Mouse (Mus musculus) limb, embryonic 12.5 days (tissue): ENCODE data around the gene Ppp6r2. TPM values are rescaled to one million over a fixed set of nuclear protein-coding genes. Genes with fewer than 3 reads are reported as not detected.

ENCODE experiments used
- ATAC-seq: fragments of 200-750 bp; cut with Nextera tagmentation; 2 replicates; pipeline ENCODE4 v1.8.0; 2017; ENCODE audit warnings: low read depth, moderate TSS enrichment; ENCODE audit not compliant: insufficient number of reproducible peaks, insufficient read depth, low FRiP score, low TSS enrichment
- H3K27ac ChIP-seq: fragments of 300-500 bp; sonication (generic); 2 replicates; pipeline ENCODE4 v1.5.1; 2016; ENCODE audit warnings: mild to moderate bottlenecking, moderate library complexity
- H3K27me3 ChIP-seq: fragments of 300-500 bp; sonication (generic); 2 replicates; pipeline ENCODE4 v1.6.1; 2016; ENCODE audit warnings: mild to moderate bottlenecking, moderate library complexity
- H3K36me3 ChIP-seq: fragments of 300-500 bp; sonication (generic); 2 replicates; pipeline ENCODE4 v1.6.1; 2016; ENCODE audit warnings: mild to moderate bottlenecking, moderate library complexity
- H3K4me1 ChIP-seq: fragments of 300-500 bp; sonication (generic); replicated peaks from 2 replicates; pipeline ENCODE4 v1.6.1; 2016
- H3K4me2 ChIP-seq: fragments of 300-500 bp; sonication (generic); 2 replicates; pipeline ENCODE4 v1.6.1; 2016; ENCODE audit warnings: mild to moderate bottlenecking, moderate library complexity
- H3K4me3 ChIP-seq: fragments of 300-500 bp; sonication (generic); replicated peaks from 2 replicates; pipeline ENCODE4 v1.5.1; 2016; ENCODE audit warnings: mild to moderate bottlenecking
- H3K9ac ChIP-seq: fragments of 300-500 bp; sonication (generic); replicated peaks from 2 replicates; pipeline ENCODE4 v1.6.1; 2016; ENCODE audit warnings: mild to moderate bottlenecking, moderate library complexity
- H3K9me3 ChIP-seq: fragments of 300-500 bp; sonication (generic); 2 replicates; pipeline ENCODE4 v1.6.1; 2016; ENCODE audit warnings: mild to moderate bottlenecking, moderate library complexity
- WGBS: fragments of 180-500 bp; shearing (Covaris S2); methylation state at CpG from one replicate; pipeline ENCODE4 v1.1.7; 2016; 5-methylcytosine and 5-hydroxymethylcytosine counted together
- polyA plus RNA-seq: library from polyadenylated mRNA; unstranded; fragments of >200 nt; fragmentation: Nextera tagmentation; extraction: Ambion mirVana; gene quantifications from 2 replicates; pipeline ENCODE4 v1.2.1, GENCODE M21; 2016

The Ppp6r2 gene
- 30.5 and 33.3 TPM in 2 replicates for polyA plus RNA-seq

GRCm38 (mm10) chr15:89210915-89211715 lies at the start of gene Ppp6r2:
Gene Ppp6r2, plus strand, starts transcription at chr15:89211553.
- H3K27me3 ChIP-seq = no peaks in the 10 kb centered on the region
- H3K27ac ChIP-seq = peak within 1 kb of the TSS; percentile 82; the same call in 1 of the 2 replicates
- H3K4me2 ChIP-seq = peak within 1 kb of the TSS; percentile 88
- H3K4me1 ChIP-seq = peaks cover 24% of the 10 kb centered on the region
- H3K36me3 ChIP-seq = peaks cover 8% of the 10 kb centered on the region
- H3K4me3 ChIP-seq = peak within 1 kb of the TSS; percentile 92
- no peaks in the 10 kb centered on the region for H3K9me3 ChIP-seq
- ATAC-seq = peak; percentile 75
- peak within 1 kb of the TSS; percentile 94 for H3K9ac ChIP-seq
- WGBS = 5% methylated on average over 45 of the region's 73 CpGs

DNA sequence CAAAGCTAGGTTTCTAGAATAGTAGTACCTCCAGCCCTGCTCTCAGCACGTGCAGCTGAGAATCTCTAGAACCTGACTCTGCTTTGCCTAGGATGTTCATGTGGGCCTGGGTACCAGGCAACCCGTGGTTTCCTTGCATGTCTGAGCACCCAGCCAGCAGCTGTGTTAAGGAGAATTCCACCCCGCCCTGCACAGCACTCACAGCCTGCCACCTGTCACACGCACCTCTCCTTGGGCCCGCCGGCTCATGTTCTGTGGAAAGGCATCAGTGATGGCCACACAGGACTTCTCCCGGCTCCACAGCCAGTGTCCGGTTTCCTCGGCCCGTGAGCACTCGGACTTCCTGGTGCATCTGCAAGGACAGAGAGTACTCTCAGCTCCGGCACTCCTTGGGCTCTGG lies 45.9 kb upstream of the Ppp6r2 start:
- H3K4me1 ChIP-seq = peaks cover 18% of the 10 kb centered on the region
- H3K27me3 ChIP-seq = no peaks in the 10 kb centered on the region
- no peak overlapping the region for H3K9ac ChIP-seq
- no peak for ATAC-seq
- no peak overlapping the region for H3K4me2 ChIP-seq
- H3K4me3 ChIP-seq = no peak overlapping the region
- H3K36me3 ChIP-seq = peaks cover 93% of the 10 kb centered on the region
- 90% methylated on average over 12 of the region's 12 CpGs for WGBS
- H3K27ac ChIP-seq = no peak overlapping the region
- no peaks in the 10 kb centered on the region for H3K9me3 ChIP-seq

DNA sequence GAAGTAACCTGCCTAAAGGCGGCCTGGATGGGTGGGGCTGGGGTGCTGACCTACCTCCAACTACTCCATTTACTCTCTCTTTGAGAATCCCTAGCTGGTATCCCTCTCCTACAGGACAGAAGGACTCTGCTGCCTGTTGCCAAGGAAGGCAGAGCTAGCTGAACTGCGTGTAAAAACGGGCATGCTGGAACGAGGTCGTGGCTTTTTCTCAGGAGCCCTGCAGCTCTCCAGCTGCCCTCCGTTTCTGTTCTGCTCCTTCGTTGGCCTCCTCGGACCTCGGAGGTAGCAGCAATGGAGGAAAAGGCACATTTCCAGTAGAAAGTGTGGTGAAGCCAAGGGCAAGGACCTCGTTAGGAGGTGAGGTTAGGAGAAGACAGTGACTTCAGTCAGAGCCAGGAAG lies 42.4 kb upstream of the Ppp6r2 start:
- no peaks in the 10 kb centered on the region for H3K27me3 ChIP-seq
- peak overlapping the region; percentile 77 for H3K27ac ChIP-seq
- H3K4me3 ChIP-seq = peak overlapping the region; percentile 6; the same call in 1 of the 2 replicates
- WGBS = 57% methylated on average over 10 of the region's 10 CpGs
- H3K9me3 ChIP-seq = no peaks in the 10 kb centered on the region
- H3K4me2 ChIP-seq = peak overlapping the region; percentile 38
- no peak for ATAC-seq
- peaks cover 59% of the 10 kb centered on the region for H3K36me3 ChIP-seq
- H3K9ac ChIP-seq = no peak overlapping the region
- H3K4me1 ChIP-seq = peaks cover 52% of the 10 kb centered on the region

DNA sequence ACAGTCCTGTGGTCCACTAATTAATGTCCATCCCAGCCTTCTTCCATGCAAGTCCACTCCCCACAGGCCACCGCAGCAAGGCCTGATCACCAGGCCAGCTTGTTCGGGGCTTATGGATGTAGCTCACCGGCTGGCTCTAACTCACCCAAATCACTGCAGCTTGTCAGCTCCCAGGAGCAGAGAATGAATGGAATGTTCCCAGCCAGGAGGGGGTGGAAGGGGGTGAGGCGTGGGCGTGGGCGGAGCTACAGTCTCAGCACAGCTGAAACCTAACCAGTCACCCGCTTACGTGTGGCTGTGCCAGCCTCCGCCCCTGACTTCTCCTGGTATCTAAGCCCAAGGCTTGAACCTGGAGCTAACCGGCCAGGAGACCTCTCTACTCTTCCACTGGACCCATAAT lies 41.9 kb upstream of the Ppp6r2 start:
- Histone ChIP-seq H3K4me2 (peak overlapping the region; percentile 38), H3K4me1 (peaks cover 57% of the 10 kb centered on the region), H3K27ac (peak overlapping the region; percentile 77), H3K27me3 (no peaks in the 10 kb centered on the region), H3K9me3 (no peaks in the 10 kb centered on the region), H3K9ac (no peak overlapping the region), H3K36me3 (peaks cover 54% of the 10 kb centered on the region), H3K4me3 (peak overlapping the region; percentile 6; the same call in 1 of the 2 replicates)
- 7% methylated on average over 10 of the region's 10 CpGs for WGBS
- peak; percentile 69 for ATAC-seq

- Histone ChIP-seq H3K4me1 (peaks cover 64% of the 10 kb centered on the region), H3K9ac (0 out of 2 replicates have a peak overlapping the region, but pooled peaks have one; percentile 12), H3K36me3 (peaks cover 47% of the 10 kb centered on the region), H3K4me3 (no peak overlapping the region), H3K27me3 (no peaks in the 10 kb centered on the region), H3K4me2 (peak overlapping the region; percentile 38; the same call in 1 of the 2 replicates), H3K9me3 (no peaks in the 10 kb centered on the region), H3K27ac (peak overlapping the region; percentile 77)
- WGBS = 55% methylated on average over 3 of the region's 3 CpGs
- ATAC-seq = no peak
Observed at GRCm38 (mm10) chr15:89170102-89170501, 41.3 kb upstream of the Ppp6r2 start.

DNA sequence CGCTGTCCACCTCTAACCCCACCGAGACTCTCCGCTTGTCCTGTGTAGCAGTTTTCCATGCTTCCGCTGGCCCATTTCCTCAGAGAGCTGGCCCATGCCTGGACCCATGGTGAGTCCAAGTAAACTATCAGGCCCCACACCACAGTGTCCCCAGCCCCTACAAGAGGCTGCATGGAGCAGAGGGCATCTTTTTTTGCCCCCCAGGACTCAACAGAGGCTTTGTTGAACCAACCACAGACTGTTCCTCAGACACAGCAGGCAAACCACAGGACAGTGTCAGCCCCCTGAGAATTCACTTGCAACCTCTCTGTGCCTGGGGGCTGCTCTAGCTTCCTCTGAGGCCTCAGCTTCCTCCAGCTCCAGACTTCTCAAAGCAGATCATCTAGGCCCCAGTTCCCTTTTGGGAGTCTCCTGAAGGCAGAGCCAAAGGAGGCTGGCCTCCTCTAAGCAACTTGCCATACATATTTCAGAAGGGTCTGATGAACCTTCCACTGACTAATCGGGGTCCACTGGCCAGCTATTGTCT lies 39.8 kb upstream of the Ppp6r2 start:
- peaks cover 78% of the 10 kb centered on the region for H3K4me1 ChIP-seq
- H3K9ac ChIP-seq = no peak overlapping the region
- H3K36me3 ChIP-seq = peaks cover 32% of the 10 kb centered on the region
- no peak for ATAC-seq
- WGBS = 94% methylated on average over 5 of the region's 5 CpGs
- no peak overlapping the region for H3K27ac ChIP-seq
- H3K4me2 ChIP-seq = no peak overlapping the region
- no peak overlapping the region for H3K4me3 ChIP-seq
- no peaks in the 10 kb centered on the region for H3K9me3 ChIP-seq
- no peaks in the 10 kb centered on the region for H3K27me3 ChIP-seq

GRCm38 (mm10) chr15:89172276-89172935 lies 38.9 kb upstream of the Ppp6r2 start:
- H3K4me1 ChIP-seq = peaks cover 86% of the 10 kb centered on the region
- peak overlapping the region; percentile 74 for H3K9ac ChIP-seq
- 47% methylated on average over 17 of the region's 17 CpGs for WGBS
- no peaks in the 10 kb centered on the region for H3K27me3 ChIP-seq
- H3K36me3 ChIP-seq = peaks cover 24% of the 10 kb centered on the region
- peak overlapping the region; percentile 100 for H3K4me2 ChIP-seq
- H3K9me3 ChIP-seq = no peaks in the 10 kb centered on the region
- ATAC-seq = no peak
- H3K4me3 ChIP-seq = peak overlapping the region; percentile 59
- peak overlapping the region; percentile 73; the same call in 1 of the 2 replicates for H3K27ac ChIP-seq

DNA sequence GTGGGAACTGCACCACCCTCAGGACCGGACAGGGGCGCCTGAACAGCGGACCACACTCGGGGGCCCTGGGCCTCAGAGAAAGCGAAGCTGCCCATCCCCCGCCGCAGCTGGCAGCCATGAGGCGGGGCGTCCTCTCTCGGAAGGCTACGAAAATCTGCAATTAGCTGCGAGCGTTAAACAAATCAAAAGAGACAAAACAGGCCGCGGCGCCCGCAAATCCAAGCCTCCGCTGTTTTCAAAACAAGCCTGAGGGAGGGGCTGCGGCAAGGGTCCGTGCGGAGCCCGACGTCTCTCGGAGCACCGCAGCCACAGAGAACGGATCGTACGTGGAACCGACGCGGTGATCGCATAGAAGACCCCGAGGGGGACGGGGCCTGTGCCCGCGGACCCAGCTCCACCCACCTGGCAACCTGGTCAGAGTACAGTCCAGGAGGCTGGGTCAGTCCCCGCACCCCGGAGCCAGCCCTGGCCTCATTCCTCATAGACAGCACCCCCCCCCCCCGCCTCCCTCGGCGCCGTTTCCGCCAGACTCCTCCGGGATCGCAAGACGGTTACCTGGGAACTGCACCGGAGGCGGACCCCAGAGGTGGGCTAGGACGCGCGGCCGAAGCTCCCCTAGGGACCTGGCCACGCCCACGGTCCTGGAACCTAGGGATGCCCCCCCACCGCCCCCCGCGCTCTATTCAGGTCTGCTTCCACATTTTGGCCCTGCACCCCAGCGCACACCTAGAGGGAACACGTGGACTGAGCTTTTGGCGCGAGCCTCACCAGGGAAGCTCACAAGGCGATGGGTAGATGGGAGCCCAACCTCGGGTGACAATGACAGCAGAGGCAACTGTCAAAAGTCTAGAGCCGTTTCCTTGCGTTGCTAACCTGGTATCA lies 38.1 kb upstream of the Ppp6r2 start:
- H3K4me3 ChIP-seq = peak overlapping the region; percentile 59
- ATAC-seq = peak; percentile 8; the same call in 1 of the 2 replicates
- under 1% methylated on average over 64 of the region's 65 CpGs for WGBS

GRCm38 (mm10) chr15:89173906-89174214 lies 37.5 kb upstream of the Ppp6r2 start:
- ATAC-seq = peak; percentile 39
- under 1% methylated on average over 15 of the region's 15 CpGs for WGBS
- peak overlapping the region; percentile 74; the same call in 1 of the 2 replicates for H3K9ac ChIP-seq

More for the DNA sequence above, 38.1 kb upstream of the Ppp6r2 start:
- peak overlapping the region; percentile 100 for H3K4me2 ChIP-seq
- H3K9me3 ChIP-seq = no peaks in the 10 kb centered on the region
- H3K4me1 ChIP-seq = peaks cover 94% of the 10 kb centered on the region
- peaks cover 16% of the 10 kb centered on the region for H3K36me3 ChIP-seq
- no peaks in the 10 kb centered on the region for H3K27me3 ChIP-seq
- peak overlapping the region; percentile 73; the same call in 1 of the 2 replicates for H3K27ac ChIP-seq
- H3K9ac ChIP-seq = peak overlapping the region; percentile 74

DNA sequence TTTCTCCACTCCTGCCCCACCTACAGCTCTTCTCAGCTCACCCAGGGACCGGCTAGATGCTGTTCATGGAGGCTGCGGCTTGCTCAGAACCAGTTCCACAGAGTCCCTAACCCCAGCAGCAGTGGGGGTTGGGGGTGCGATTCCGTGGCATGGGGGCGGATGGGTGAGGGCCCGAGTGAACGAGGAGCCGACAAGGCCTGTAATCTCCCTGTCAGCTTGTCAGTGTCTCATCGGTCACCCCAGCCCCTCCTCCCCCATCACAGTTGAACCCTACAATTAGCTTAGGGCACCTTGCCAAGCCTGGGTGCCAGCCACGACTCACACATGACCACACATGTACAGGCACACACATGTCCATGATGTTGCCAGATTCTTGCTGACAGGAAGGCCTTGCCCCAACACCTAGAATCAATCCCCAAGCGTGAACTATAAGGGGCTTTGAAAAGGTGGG lies 36.4 kb upstream of the Ppp6r2 start:
- Histone ChIP-seq H3K4me2 (peak overlapping the region; percentile 100), H3K9ac (no peak overlapping the region), H3K4me3 (no peak overlapping the region), H3K36me3 (peaks cover 5% of the 10 kb centered on the region; the same call in 1 of the 2 replicates), H3K27ac (0 out of 2 replicates have a peak overlapping the region, but pooled peaks have one; percentile 23), H3K4me1 (peaks cover 96% of the 10 kb centered on the region), H3K9me3 (no peaks in the 10 kb centered on the region), H3K27me3 (no peaks in the 10 kb centered on the region)
- 56% methylated on average over 11 of the region's 11 CpGs for WGBS
- ATAC-seq = no peak

More at GRCm38 (mm10) chr15:89173906-89174214, 37.5 kb upstream of the Ppp6r2 start:
- Histone ChIP-seq H3K36me3 (peaks cover 10% of the 10 kb centered on the region), H3K27ac (no peak overlapping the region), H3K9me3 (no peaks in the 10 kb centered on the region), H3K4me1 (peaks cover 98% of the 10 kb centered on the region), H3K4me2 (peak overlapping the region; percentile 100), H3K4me3 (peak overlapping the region; percentile 59), H3K27me3 (no peaks in the 10 kb centered on the region)
